Mouse (Mus musculus): ENCODE results near the gene Chmp3.

DNA sequence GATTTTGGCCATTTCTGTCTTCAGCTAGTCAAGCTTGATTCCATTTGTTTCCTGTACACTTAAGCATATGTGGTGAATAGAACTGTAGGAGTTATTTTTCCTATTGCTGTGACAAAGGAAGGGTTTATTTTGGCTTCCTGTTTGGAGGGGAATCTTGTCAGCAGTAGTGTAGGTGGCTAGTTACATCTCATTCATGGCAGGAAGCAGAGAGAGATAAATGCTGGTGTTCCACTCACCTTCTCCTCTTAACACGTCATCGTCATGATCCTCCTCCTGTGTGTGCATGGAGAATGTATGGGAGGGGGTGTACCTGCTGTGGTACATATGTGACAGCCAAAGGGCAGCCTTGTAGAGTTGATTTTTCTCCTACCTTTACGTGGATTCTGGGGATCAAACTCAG is 43.0 kb upstream of the Chmp3 start:
- TF ChIP-seq EP300 (IDR thresholded peaks at IDR 0.05; ENCODE audit: low read depth) (no peak), CTCF (IDR thresholded peaks at IDR 0.05; ENCODE audit: low read depth) (no peak)
